Mouse (Mus musculus): ENCODE measurements around the gene Trim2.

DNA sequence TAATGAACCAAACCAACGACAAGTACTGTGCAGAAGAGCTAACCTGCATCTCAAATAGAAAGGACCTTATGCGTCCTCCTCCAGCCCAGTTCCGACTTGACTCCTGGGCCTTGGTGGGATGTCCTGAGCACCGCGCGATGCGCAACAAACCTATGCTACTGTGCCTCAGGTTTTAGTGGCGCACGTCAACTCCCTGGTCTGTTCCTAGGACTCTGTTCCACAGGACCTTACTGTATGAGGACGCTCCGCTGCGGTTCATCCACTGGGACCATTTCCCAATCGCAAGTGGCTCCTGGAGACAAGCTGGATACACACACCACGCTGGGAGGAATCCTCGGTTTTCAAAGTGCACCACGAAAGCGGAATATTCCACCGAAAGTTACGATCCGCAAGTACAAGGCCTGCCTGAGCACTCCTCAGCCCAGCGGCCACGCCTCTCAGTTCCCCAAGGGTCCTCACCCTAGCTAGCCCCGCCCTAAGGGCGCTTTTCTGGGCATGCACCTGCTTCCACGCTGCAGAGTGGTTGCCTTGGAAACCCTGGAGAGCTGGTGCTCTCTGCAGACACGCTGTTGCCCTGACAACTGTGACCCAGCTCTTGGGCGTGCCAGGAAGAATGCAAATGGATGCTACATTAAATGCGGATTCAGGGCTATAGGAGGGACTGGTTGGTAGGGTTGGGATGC lies 1.5 kb downstream of the Trim2 start:
- TF ChIP-seq TCF12 (IDR thresholded peaks at IDR 0.05; ENCODE audit: insufficient read depth, poor library complexity, severe bottlenecking): no peak
- TF ChIP-seq TCF3 (IDR thresholded peaks at IDR 0.05; ENCODE audit: insufficient read length, low read depth): no peak

Data from myocyte (in vitro differentiated cells).